Mouse (Mus musculus) A20 (cell line): ENCODE measurements at regions not wholly inside any gene's neighbourhood (a gene's known extent, or its start where the extent isn't known, plus 50 kb on each side); places are given as distances from the start of the nearest gene placed in this dataset.

Experiments
- DNase-seq: peaks from one replicate; pipeline ENCODE4 v3.0.0-alpha.2; 2011; ENCODE audit warnings: low read depth, low spot score

GRCm38 (mm10) chr5:84934369-84934768 lies 517.2 kb upstream of the Epha5 start:
- no peak for DNase-seq

GRCm38 (mm10) chr5:84917631-84918292 lies 500.6 kb upstream of the Epha5 start:
- DNase-seq: no peak

DNA sequence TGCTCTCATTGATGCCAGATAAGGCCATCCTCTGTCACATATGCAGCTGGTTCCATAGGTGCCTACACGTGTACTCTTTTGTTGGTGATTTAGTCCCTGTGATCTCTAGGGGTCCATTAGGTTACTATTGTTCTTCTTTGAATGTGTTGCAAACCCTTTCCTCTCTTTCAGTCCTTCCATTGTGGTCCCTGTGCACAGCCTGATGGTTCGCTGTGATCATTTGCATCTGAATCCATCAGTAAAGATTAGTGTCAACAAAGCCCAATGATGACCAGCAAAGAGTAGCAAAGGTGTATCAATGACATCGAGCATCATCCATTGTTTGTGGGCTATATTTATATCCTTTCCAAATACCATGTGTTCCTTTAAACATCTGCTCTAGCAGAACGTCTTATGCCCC lies 484.5 kb upstream of the Epha5 start:
- DNase-seq: no peak

GRCm38 (mm10) chr5:84897535-84897934 lies 480.4 kb upstream of the Epha5 start:
- no peak for DNase-seq

DNA sequence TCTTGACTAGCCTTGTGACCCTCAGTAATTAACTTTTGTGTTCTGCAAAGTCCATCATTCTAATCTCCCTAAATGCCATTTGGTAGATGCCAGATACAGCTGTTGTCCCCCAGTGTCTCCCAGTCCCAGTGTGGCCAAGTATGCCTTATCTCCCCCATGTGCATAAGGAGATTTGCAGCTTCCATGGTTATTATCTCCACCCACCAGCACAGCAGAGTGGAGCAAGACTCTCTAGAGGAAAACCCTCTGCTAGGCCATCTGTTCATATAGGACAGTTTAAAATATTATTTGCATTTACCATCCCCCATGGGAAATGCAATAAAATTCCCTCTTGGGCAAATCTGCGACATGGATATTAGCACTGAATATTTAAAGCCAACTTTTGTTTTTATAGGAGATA lies 436.4 kb upstream of the Epha5 start:
- no peak for DNase-seq

GRCm38 (mm10) chr5:84849175-84849574 lies 432.0 kb upstream of the Epha5 start:
- no peak for DNase-seq

GRCm38 (mm10) chr5:84848765-84849164 lies 431.6 kb upstream of the Epha5 start:
- no peak for DNase-seq

DNA sequence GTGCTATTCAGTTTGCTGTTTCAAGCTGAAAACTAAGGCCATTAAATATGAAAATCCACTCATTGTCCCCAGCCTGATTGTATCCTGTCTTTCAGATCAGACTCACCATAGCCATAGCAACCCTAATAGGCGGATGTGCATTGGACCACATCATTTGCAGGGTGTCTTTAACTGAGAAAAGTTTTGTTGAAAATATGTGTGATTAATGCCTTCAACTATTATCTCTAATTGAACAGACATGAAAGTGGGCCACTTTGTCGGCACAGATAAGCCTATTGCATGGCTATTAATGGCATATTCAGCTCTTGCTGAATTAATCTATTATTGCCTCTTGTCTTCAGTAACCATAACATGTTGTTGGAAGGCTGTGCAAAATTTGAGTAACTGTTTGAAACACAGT lies 394.3 kb upstream of the Epha5 start:
- no peak for DNase-seq

DNA sequence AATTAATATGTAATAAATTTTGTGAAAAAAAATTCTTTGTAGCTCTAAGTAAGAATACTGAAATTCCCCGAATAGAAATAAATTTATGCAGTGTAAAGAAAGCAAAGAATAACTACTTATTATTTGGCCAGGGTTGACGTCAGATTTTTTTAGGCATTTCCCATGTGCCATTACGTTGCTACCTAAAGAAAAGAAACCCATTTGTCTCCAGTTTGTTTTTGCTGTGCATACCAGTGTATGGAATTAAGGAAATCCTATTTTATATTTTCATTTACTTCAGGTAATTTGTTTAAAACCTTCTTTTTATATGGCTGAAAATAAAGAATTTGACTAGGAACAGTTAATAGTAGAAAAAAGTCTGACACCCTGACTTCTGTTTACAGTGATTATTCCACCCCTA lies 393.7 kb upstream of the Epha5 start:
- no peak for DNase-seq

DNA sequence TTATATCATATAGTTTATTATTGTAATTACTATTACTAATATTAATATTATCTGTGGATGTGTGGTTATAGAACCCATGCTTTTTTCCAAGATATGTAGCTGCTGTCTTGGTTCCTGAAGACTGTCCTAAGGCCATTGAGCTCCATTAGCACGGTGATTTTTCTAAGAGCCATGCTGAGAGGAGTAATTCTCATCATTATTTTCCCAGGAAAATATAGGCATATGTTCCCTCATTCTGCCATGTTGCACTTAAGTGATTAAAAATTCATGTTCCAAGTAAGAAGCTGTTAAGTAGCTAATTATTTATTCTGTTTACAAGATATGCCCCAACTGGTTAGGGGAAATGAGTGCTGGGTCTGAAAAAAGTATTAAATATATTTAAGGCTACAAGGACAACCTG lies 345.4 kb upstream of the Epha5 start:
- DNase-seq: no peak

- DNase-seq: no peak
Observed at GRCm38 (mm10) chr5:84752053-84752452, 334.9 kb upstream of the Epha5 start.

DNA sequence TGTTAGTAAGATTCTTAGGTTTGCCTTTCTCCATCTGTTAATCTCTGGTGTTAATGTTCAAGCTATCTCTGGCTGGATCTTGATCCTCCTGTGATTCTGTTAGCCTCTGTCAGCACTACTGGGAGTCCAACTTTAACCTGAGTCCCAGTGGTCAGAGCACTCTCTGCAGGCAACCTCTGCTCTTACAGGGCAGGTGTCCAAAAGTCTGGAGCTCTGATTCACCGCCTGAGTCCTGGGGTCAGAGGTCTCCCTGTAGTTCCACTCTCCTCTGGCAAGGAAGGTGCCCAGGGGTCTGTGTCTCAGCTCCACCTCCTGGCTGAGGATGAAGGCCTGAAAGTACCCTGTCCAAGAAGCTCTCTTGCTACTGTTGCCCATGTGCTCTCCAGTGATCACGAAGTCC lies 288.3 kb upstream of the Epha5 start:
- no peak for DNase-seq

GRCm38 (mm10) chr5:84690334-84691258 lies 273.4 kb upstream of the Epha5 start:
- DNase-seq: no peak

DNA sequence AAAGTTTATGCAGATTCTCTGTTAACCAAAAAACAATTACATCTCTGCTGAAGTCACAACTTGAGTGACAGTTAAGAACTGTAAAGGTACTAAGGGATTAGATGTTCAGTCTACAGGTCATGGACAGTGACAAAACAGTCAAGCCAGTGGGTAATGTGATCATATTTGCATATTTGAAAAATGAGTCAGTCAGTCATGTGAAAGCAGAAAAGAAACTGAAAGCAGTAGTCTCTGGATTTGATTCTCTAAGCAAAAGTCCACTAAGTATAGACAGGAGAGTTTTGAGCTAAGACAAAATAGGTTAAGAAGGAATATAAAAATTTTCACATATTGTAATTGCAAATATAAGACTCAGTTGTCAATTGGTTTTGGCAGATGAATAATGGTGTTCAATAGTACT lies 270.4 kb upstream of the Epha5 start:
- DNase-seq: peak; percentile 11

GRCm38 (mm10) chr5:84655171-84655570 lies 238.0 kb upstream of the Epha5 start:
- no peak for DNase-seq

DNA sequence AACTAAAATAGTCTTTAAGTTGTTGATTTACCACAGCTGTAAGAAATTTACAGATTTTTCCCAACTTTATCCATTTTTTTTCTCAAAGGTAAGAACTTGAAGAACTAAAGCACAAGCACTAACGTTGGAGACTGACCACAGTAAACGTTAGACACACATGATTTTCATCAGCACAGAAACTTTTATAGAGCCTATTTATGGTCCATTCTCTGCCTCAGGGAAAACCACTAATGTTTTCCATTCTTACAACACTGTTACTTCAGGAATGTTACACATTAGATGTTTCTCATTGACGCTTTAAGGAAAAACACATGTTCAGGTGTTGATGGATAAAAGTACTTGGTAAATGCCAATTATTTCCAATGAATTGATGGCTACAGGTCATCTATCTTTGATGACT lies 218.3 kb upstream of the Epha5 start:
- no peak for DNase-seq

DNA sequence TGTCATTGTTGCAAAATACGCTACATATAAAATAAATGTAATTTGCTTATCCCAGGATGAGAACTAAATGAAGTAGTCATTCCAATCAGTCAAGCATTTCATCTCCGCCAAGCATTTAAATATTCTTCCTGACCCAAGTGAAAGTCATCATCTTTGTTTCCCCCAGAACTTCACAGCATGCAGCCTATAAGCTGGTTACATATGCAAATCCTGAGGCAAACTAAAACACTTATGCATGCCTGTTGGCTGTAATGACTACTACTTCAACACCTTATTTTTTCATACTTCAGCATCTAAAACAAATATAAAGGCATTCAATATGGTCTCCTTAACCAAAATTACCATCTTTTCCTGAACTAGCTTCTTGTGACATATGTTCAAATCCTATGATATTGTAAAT lies 215.7 kb upstream of the Epha5 start:
- DNase-seq: no peak

- DNase-seq: no peak
Observed at GRCm38 (mm10) chr5:84618194-84618593, 201.0 kb upstream of the Epha5 start.

GRCm38 (mm10) chr5:84608683-84609082 lies 191.5 kb upstream of the Epha5 start:
- no peak for DNase-seq

- DNase-seq: no peak
Observed at GRCm38 (mm10) chr5:84565311-84565946, 148.2 kb upstream of the Epha5 start.

- DNase-seq: no peak
Observed at GRCm38 (mm10) chr5:84519836-84520235, 102.7 kb upstream of the Epha5 start.

DNA sequence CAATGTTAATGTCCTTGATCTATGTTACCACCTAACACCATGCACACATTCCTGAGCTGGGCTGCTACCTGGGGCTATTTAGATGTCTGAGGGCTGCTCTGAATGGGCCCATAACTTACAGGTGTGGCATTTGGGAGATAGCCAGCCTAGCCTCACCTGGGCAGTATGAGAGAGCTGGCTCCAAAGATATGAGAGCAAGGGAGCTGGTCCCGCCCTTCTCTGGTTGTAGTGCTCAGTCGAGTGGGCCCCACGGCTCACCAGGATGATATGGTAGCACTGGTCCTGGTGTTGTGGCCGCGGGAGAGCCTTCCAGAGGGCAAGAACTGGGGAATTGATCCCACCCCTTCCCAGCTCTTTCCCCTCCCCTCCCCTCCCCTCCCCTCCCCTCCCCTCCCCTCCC lies 93.0 kb upstream of the Epha5 start:
- no peak for DNase-seq

- DNase-seq: no peak
Observed at GRCm38 (mm10) chr5:84480978-84481377, 63.8 kb upstream of the Epha5 start.
